Mouse (Mus musculus) heart, embryonic 11.5 days (tissue): ENCODE data around the gene Zbtb24. TPM values are rescaled to one million over a fixed set of nuclear protein-coding genes. Genes with fewer than 3 reads are reported as not detected.
"Not testable (repeated sequence)": the region's sequence is repeated elsewhere in the genome, so short reads cannot be mapped to it uniquely, and the experiment has no call there.

Experiments used
- ATAC-seq: fragments of 200-750 bp; cut with Nextera tagmentation; replicated peaks from 2 replicates; pipeline ENCODE4 v1.8.0; 2017; ENCODE audit warnings: moderate library complexity; ENCODE audit not compliant: insufficient number of reproducible peaks, low FRiP score, low TSS enrichment
- H3K27ac ChIP-seq: fragments of 300-500 bp; sonication (generic); 2 replicates; pipeline ENCODE4 v1.5.1; 2014; ENCODE audit warnings: mild to moderate bottlenecking, low read depth, low read length
- H3K27me3 ChIP-seq: fragments of 300-500 bp; sonication (generic); 2 replicates; pipeline ENCODE4 v1.6.1; 2014; ENCODE audit warnings: mild to moderate bottlenecking, low read length, mixed read lengths; ENCODE audit not compliant: control insufficient read depth, insufficient read depth
- H3K36me3 ChIP-seq: fragments of 300-500 bp; sonication (generic); 2 replicates; pipeline ENCODE4 v1.6.1; 2014; ENCODE audit warnings: mild to moderate bottlenecking, low read length, moderate library complexity, mixed read lengths; ENCODE audit not compliant: control insufficient read depth, insufficient read depth
- H3K4me1 ChIP-seq: fragments of 300-500 bp; sonication (generic); 2 replicates; pipeline ENCODE4 v1.6.1; 2014; ENCODE audit warnings: low read length; ENCODE audit not compliant: control insufficient read depth, insufficient read depth
- H3K4me2 ChIP-seq: fragments of 300-500 bp; sonication (generic); 2 replicates; pipeline ENCODE4 v1.6.1; 2014; ENCODE audit warnings: mild to moderate bottlenecking, moderate library complexity
- H3K4me3 ChIP-seq: fragments of 300-500 bp; sonication (generic); 2 replicates; pipeline ENCODE4 v1.5.1; 2014; ENCODE audit warnings: low read depth, low read length
- H3K9ac ChIP-seq: fragments of 300-500 bp; sonication (generic); 2 replicates; pipeline ENCODE4 v1.6.1; 2014; ENCODE audit warnings: mild to moderate bottlenecking, low read depth, low read length, moderate library complexity
- H3K9me3 ChIP-seq: fragments of 300-500 bp; sonication (generic); replicated peaks from 2 replicates; pipeline ENCODE4 v1.6.1; 2016; ENCODE audit warnings: low read length; ENCODE audit not compliant: control insufficient read depth
- WGBS: fragments of 180-500 bp; shearing (Covaris S2); extraction: QIAGEN DNeasy Blood & Tissue Kit; methylation state at CpG from one replicate; pipeline ENCODE4 v1.1.7; 2014; ENCODE audit not compliant: insufficient replicate concordance; 5-methylcytosine and 5-hydroxymethylcytosine counted together
- polyA plus RNA-seq: library from polyadenylated mRNA; unstranded; fragments of >200 nt; fragmentation: Nextera tagmentation; extraction: Ambion mirVana; gene quantifications from 2 replicates; pipeline ENCODE4 v1.2.1, GENCODE M21; 2014

The Zbtb24 gene
- polyA plus RNA-seq, 1 experiment from 2014 or later, result 11.7 TPM

GRCm38 (mm10) chr10:41491111-41491510 is 40.9 kb downstream of the Zbtb24 start:
- peaks cover 11% of the 10 kb centered on the region for H3K36me3 ChIP-seq
- 45% methylated on average over 4 of the region's 4 CpGs for WGBS
- H3K4me3 ChIP-seq, result no peak overlapping the region
- H3K27me3 ChIP-seq, result no peaks in the 10 kb centered on the region
- H3K9me3 ChIP-seq, result no peaks in the 10 kb centered on the region
- H3K9ac ChIP-seq, result no peak overlapping the region
- H3K4me1 ChIP-seq, result peaks cover 9% of the 10 kb centered on the region
- H3K4me2 ChIP-seq, result no peak overlapping the region; the same call in 1 of the 2 replicates
- ATAC-seq, result no peak
- no peak overlapping the region for H3K27ac ChIP-seq

- Histone ChIP-seq H3K27ac (no peak overlapping the region), H3K9me3 (no peaks in the 10 kb centered on the region), H3K36me3 (no peaks in the 10 kb centered on the region), H3K4me2 (no peak overlapping the region), H3K4me3 (no peak overlapping the region), H3K27me3 (no peaks in the 10 kb centered on the region), H3K9ac (no peak overlapping the region), H3K4me1 (no peaks in the 10 kb centered on the region)
- 66% methylated on average over 4 of the region's 4 CpGs for WGBS
- no peak for ATAC-seq
Observed at GRCm38 (mm10) chr10:41500941-41501340, 50.8 kb downstream of the Zbtb24 start.

GRCm38 (mm10) chr10:41504996-41505395 is 54.8 kb downstream of the Zbtb24 start:
- WGBS, result 91% methylated on average over 1 of the region's 1 CpGs
- Histone ChIP-seq H3K36me3 (no peaks in the 10 kb centered on the region), H3K4me3 (no peak overlapping the region), H3K4me1 (no peaks in the 10 kb centered on the region), H3K4me2 (no peak overlapping the region), H3K27me3 (peaks cover 3% of the 10 kb centered on the region; the same call in 1 of the 2 replicates), H3K9me3 (no peaks in the 10 kb centered on the region), H3K27ac (no peak overlapping the region), H3K9ac (no peak overlapping the region)
- no peak for ATAC-seq

- WGBS, result 2% methylated on average over 3 of the region's 3 CpGs
Observed at GRCm38 (mm10) chr10:41505446-41505845, 55.3 kb downstream of the Zbtb24 start.

GRCm38 (mm10) chr10:41509160-41509559 is 59.0 kb downstream of the Zbtb24 start:
- Histone ChIP-seq H3K9me3 (no peaks in the 10 kb centered on the region), H3K9ac (no peak overlapping the region), H3K27me3 (peaks cover 3% of the 10 kb centered on the region; the same call in 1 of the 2 replicates), H3K27ac (no peak overlapping the region), H3K4me1 (no peaks in the 10 kb centered on the region), H3K4me3 (no peak overlapping the region), H3K36me3 (no peaks in the 10 kb centered on the region), H3K4me2 (no peak overlapping the region)
- no peak for ATAC-seq
- 26% methylated on average over 2 of the region's 2 CpGs for WGBS

More at GRCm38 (mm10) chr10:41505446-41505845, 55.3 kb downstream of the Zbtb24 start:
- H3K4me2 ChIP-seq, H3K36me3 ChIP-seq, ATAC-seq, H3K27ac ChIP-seq, H3K9ac ChIP-seq, H3K27me3 ChIP-seq, H3K9me3 ChIP-seq, H3K4me1 ChIP-seq, H3K4me3 ChIP-seq: not testable (repeated sequence)

GRCm38 (mm10) chr10:41514301-41514700 is 64.1 kb downstream of the Zbtb24 start:
- H3K4me3 ChIP-seq, result no peak overlapping the region
- no peak overlapping the region for H3K4me2 ChIP-seq
- no peaks in the 10 kb centered on the region for H3K27me3 ChIP-seq
- no peaks in the 10 kb centered on the region for H3K36me3 ChIP-seq
- no peak overlapping the region for H3K27ac ChIP-seq
- H3K9ac ChIP-seq, result no peak overlapping the region
- no peak for ATAC-seq
- H3K9me3 ChIP-seq, result no peaks in the 10 kb centered on the region
- WGBS, result 70% methylated on average over 4 of the region's 4 CpGs
- H3K4me1 ChIP-seq, result no peaks in the 10 kb centered on the region

- H3K27ac ChIP-seq, result no peak overlapping the region
- no peak overlapping the region for H3K4me3 ChIP-seq
- ATAC-seq, result no peak
- no peaks in the 10 kb centered on the region for H3K36me3 ChIP-seq
- H3K4me2 ChIP-seq, result no peak overlapping the region
- no peaks in the 10 kb centered on the region for H3K9me3 ChIP-seq
- H3K9ac ChIP-seq, result no peak overlapping the region
- no peaks in the 10 kb centered on the region for H3K27me3 ChIP-seq
- no peaks in the 10 kb centered on the region for H3K4me1 ChIP-seq
Observed at GRCm38 (mm10) chr10:41514921-41515320, 64.7 kb downstream of the Zbtb24 start.

Other genes starting within 250 kb of the Zbtb24 start
- gene Fig4, start 147.1 kb upstream of the Zbtb24 start, polyA plus RNA-seq, result 37.4 and 43.4 TPM in 2 replicates
- gene Ak9, start 146.4 kb upstream of the Zbtb24 start, polyA plus RNA-seq, result 0.18 and 0.20 TPM in 2 replicates
- 31.1 and 33.9 TPM in 2 replicates for gene Mical1, start 25.9 kb downstream of the Zbtb24 start, polyA plus RNA-seq
- gene Smpd2, start 40.0 kb downstream of the Zbtb24 start, polyA plus RNA-seq, result 46.7 and 46.8 TPM in 2 replicates
- gene Ppil6, start 40.1 kb downstream of the Zbtb24 start, polyA plus RNA-seq, result 0.75 and 1.4 TPM in 2 replicates
- 187 and 204 TPM in 2 replicates for gene Cd164, start 69.0 kb downstream of the Zbtb24 start, polyA plus RNA-seq